Mouse (Mus musculus) small intestine, adult 2 months (tissue): ENCODE results near the gene Gnai2. TPM values are rescaled to one million over a fixed set of nuclear protein-coding genes. Genes with fewer than 3 reads are reported as not detected.

Source experiments
- H3K27ac ChIP-seq: fragments of 200-500 bp; 2 replicates; pipeline ENCODE4 v1.5.1; 2012; ENCODE audit warnings: low read depth, low read length, control low read depth, inconsistent platforms; ENCODE audit not compliant: insufficient read depth
- H3K27me3 ChIP-seq: fragments of 200-500 bp; 2 replicates; pipeline ENCODE4 v1.6.1; 2012; ENCODE audit warnings: mild to moderate bottlenecking, moderate library complexity, low read length, inconsistent platforms; ENCODE audit not compliant: control insufficient read depth, insufficient read depth
- H3K36me3 ChIP-seq: fragments of 200-500 bp; 2 replicates; pipeline ENCODE4 v1.6.1; 2012; ENCODE audit warnings: mild to moderate bottlenecking, low read length, control low read depth, inconsistent platforms; ENCODE audit not compliant: control insufficient read depth, insufficient read depth
- H3K4me1 ChIP-seq: fragments of 200-500 bp; 2 replicates; pipeline ENCODE4 v1.6.1; 2012; ENCODE audit warnings: low read length, inconsistent platforms, mixed read lengths; ENCODE audit not compliant: control insufficient read depth, insufficient read depth, insufficient read length
- H3K4me3 ChIP-seq: fragments of 200-500 bp; 2 replicates; pipeline ENCODE4 v1.5.1; 2012; ENCODE audit warnings: low read depth, mild to moderate bottlenecking, control low read depth, inconsistent platforms, low read length, moderate library complexity
- CTCF ChIP-seq: fragments of 200-500 bp; IDR thresholded peaks from 2 replicates; pipeline ENCODE4 v1.5.1; 2012; ENCODE audit warnings: low read depth, mild to moderate bottlenecking, control low read depth, inconsistent platforms, low read length, moderate library complexity, mixed read lengths; ENCODE audit not compliant: insufficient replicate concordance, insufficient read length; ENCODE audit errors: extremely low read depth
- POLR2A ChIP-seq: fragments of 200-500 bp; IDR thresholded peaks from 2 replicates; pipeline ENCODE4 v1.6.1; 2012; ENCODE audit warnings: low read depth, mild to moderate bottlenecking, control low read depth, inconsistent platforms, low read length, moderate library complexity
- WGBS: fragments of 180-500 bp; shearing (Covaris S2); methylation state at CpG from one replicate; pipeline ENCODE4 v1.1.7; 2018; 5-methylcytosine and 5-hydroxymethylcytosine counted together
- polyA plus RNA-seq: library from polyadenylated mRNA; depleted of rRNA; stranded (reverse); fragments of >200 nt; gene quantifications from 2 replicates; pipeline ENCODE4 v1.2.3, GENCODE M21; 2012

Gnai2 gene
- polyA plus RNA-seq, 1 experiment = 501 TPM

DNA sequence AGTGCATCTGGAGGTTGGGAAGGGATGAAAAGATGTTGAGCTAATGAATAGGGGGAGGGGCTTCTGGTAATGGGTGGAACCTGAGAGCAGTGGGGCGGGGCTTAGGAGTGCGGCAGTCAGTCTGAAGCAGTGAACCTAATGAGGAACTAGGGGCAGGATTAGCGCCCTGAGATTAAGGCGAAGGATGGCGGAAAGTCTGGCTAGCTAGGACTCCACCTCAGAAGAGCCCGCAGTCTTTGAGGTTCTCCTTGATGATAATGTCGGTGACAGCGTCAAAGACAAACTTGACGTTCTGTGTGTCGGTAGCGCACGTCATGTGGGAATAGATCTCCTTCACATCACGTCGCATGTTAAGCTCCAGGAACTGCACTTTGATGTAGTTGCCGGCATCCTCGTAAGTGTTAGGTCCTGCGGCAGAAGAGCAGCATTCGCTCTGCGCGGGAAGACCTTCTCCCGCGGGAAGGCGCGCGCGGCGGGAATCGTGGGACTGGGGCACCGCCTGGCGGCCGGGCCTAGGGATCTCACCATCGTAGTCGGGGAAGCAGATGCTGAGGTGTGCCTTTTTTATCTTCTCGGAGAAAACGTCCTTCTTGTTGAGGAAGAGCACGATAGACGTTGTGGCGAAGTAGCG is 40.6 kb upstream of the Gnai2 start:
- H3K27me3 ChIP-seq = peaks cover 9% of the 10 kb centered on the region
- H3K36me3 ChIP-seq = no peaks in the 10 kb centered on the region
- peak overlapping the region; percentile 51 for H3K4me3 ChIP-seq
- TF ChIP-seq POLR2A (peak; percentile 34; the same call in 1 of the 2 replicates), CTCF (peak; percentile 78)
- H3K4me1 ChIP-seq = peaks cover 16% of the 10 kb centered on the region
- no peak overlapping the region for H3K27ac ChIP-seq
- WGBS = 2% methylated on average over 39 of the region's 39 CpGs

DNA sequence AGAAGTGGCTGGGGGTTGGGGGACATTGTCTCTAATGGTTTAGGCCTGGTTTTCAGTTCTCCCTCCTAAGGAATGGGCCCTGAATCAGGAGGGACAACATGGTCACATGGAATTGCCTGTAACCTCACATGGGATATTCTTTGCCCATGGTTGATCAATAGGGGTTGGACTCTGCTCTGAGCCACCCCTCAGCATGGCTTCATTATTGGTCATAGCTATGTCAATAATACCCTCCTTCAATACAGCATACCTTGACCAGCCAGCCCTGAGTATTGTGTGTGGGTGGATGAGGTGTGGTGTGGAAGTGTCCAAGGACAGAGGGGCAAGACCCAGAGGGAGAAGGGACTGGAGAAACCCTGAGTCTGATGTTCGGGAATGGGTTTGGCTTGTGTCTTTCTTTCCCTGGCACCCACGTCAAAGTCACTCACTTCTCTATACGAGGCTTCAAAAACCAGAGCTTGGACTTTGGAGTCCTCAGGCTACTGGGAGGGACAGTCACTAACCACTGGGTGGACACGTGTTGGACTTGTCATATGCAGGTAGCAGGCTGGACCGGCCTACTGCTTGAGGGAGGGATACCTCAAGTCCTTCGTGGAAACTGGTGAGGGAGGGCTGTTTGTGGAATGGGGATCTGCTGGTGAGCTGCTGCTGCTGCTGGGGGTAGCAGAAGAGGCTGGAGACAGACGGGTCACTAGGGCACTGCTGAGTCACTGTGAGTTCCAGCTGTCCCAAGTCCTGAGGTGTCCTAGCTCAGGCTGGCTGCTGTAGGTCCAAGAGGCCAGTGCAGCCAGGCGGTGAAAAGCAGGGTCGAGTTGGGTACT is 39.7 kb upstream of the Gnai2 start:
- TF ChIP-seq CTCF (no peak), POLR2A (no peak)
- peaks cover 9% of the 10 kb centered on the region for H3K27me3 ChIP-seq
- H3K4me3 ChIP-seq = no peak overlapping the region
- 76% methylated on average over 9 of the region's 9 CpGs for WGBS
- no peak overlapping the region for H3K27ac ChIP-seq
- no peaks in the 10 kb centered on the region for H3K36me3 ChIP-seq
- peaks cover 16% of the 10 kb centered on the region for H3K4me1 ChIP-seq

DNA sequence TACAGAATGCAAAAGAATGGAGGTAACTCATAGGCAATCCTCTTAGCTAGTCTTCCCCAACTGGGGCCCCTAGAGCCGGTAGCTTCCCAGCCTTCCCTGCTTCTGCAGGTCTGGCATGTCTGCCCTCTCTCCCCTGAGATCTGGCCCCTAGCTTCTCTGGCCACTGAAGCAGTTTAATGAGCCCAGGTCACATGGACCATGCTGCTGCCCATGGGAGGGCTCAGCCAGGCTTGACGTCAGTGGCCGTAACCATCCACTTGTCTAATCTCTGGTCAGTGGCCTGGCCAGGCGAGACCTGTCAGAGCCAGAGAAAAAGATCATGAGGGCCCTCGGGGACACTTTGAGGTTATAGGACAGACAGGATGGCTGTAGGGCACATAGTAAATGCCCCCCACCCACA is 35.1 kb upstream of the Gnai2 start:
- WGBS = 88% methylated on average over 5 of the region's 5 CpGs
- H3K4me3 ChIP-seq = no peak overlapping the region
- H3K36me3 ChIP-seq = no peaks in the 10 kb centered on the region
- TF ChIP-seq CTCF (no peak), POLR2A (no peak)
- peaks cover 15% of the 10 kb centered on the region for H3K4me1 ChIP-seq
- H3K27ac ChIP-seq = no peak overlapping the region
- peaks cover 26% of the 10 kb centered on the region for H3K27me3 ChIP-seq

DNA sequence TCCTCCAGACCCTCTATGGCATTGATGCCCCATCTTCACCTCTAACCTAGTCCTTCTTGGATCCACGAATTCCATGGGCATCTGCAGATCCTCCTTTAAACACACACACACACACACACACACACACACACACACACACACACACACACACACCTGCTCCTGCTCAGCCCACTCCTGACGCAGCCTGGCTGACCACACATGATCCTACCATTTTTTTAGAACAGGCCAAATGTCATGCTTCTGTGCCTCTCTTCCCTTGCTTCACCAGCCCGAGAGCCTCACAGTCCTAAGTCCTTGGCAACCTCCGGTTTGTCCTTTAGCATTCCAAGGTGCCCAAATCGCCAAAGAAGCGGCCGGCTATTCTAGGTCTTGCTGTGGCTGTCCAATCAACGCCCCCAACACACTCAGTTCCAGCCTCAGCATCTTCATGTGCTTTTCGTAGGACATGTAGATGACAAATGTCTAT is 34.3 kb upstream of the Gnai2 start, which contains the start of gene Slc38a3:
Gene Slc38a3, minus strand, starts transcription at position 51 of the 466 bp plus-strand sequence.
- H3K27me3 ChIP-seq = peaks cover 29% of the 10 kb centered on the region
- TF ChIP-seq CTCF (no peak), POLR2A (no peak)
- no peak within 1 kb of the TSS for H3K27ac ChIP-seq
- whole genome bisulfite sequencing = 89% methylated on average over 9 of the region's 9 CpGs
- peaks cover 8% of the 10 kb centered on the region for H3K4me1 ChIP-seq
- H3K36me3 ChIP-seq = no peaks in the 10 kb centered on the region
- H3K4me3 ChIP-seq = no peak within 1 kb of the TSS

DNA sequence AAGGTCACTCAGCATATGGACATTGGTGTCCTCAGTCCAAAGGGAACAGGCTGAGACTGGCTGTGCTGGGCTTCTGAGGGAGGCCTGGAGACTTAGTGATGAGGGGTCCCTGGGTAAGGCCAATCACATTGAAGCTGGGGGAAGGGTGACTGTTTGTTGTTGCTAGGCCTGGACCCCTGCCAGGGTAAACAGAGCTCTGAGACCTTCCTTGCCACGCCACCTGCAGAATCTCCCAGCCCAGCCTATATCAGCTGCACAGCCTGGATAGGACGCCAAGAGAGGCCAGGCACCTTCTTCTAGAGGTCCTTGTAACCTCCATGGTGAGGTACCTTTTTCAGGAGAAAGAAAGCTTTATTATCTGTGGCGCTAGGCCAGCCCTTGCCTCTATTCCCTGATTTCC is 33.7 kb upstream of the Gnai2 start:
- Histone ChIP-seq H3K4me1 (peaks cover 5% of the 10 kb centered on the region), H3K36me3 (no peaks in the 10 kb centered on the region), H3K4me3 (no peak overlapping the region), H3K27me3 (peaks cover 29% of the 10 kb centered on the region), H3K27ac (no peak overlapping the region)
- WGBS = 49% methylated on average over 3 of the region's 3 CpGs
- TF ChIP-seq POLR2A (no peak), CTCF (no peak)

DNA sequence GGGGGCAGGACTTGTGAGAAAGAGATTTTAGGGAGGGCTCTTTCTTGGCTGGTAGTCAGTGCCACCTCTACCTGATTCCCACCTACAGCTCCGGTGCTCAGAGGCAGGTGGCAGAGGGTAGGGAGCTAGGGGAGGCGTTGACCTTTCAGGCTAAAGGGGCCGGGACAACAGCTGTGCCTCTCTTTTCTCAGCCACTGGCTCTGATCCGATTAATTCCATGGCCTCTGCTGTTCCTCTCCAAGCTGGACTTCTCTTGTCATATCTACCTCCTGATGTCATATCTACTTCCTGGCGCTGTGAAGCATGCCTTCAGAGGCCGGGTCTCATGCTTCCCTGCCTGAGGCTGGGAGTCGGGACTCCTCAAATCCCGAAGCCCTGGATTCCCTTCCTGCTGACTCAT is 32.8 kb upstream of the Gnai2 start:
- TF ChIP-seq CTCF = no peak
- no peak for TF ChIP-seq POLR2A
- 47% methylated on average over 8 of the region's 8 CpGs for WGBS
- Histone ChIP-seq H3K4me3 (no peak overlapping the region), H3K27me3 (peaks cover 29% of the 10 kb centered on the region), H3K27ac (no peak overlapping the region), H3K4me1 (peaks cover 5% of the 10 kb centered on the region), H3K36me3 (no peaks in the 10 kb centered on the region)

DNA sequence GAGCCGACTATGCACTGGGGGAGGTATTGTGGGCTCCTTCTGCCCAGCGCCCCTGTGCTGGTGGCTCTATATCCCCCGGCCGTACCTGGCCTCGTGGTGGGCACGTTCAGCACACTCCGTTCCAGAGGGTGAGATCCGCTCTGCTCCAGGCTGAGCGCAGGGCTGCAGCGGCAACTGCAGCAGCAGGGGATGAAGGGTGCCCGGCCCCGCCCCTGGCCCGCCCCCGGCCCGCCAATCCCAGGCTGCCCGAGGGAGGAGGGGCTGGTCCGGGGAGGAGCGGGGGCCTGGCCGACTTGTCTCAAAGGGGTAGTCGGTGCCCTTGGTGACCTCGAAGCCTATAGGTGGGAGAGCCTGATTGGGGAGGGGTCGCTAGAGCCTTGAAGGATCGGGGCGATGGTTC is 32.1 kb upstream of the Gnai2 start:
- H3K27me3 ChIP-seq = peaks cover 29% of the 10 kb centered on the region
- H3K4me3 ChIP-seq = peak overlapping the region; percentile 31
- no peaks in the 10 kb centered on the region for H3K36me3 ChIP-seq
- peaks cover 5% of the 10 kb centered on the region for H3K4me1 ChIP-seq
- TF ChIP-seq CTCF = no peak
- no peak for TF ChIP-seq POLR2A
- no peak overlapping the region for H3K27ac ChIP-seq
- WGBS = 3% methylated on average over 24 of the region's 24 CpGs
